Mouse (Mus musculus) cerebellum, adult 2 months (tissue): Measurements from ENCODE around the gene Tmem223.

Source experiments
- CTCF ChIP-seq: fragments of 200-500 bp; IDR thresholded peaks from 2 replicates; pipeline ENCODE4 v1.5.1; 2011; ENCODE audit warnings: low read depth, mild to moderate bottlenecking, control low read depth, low read length, moderate library complexity, borderline replicate concordance; ENCODE audit not compliant: insufficient read depth
- POLR2A ChIP-seq: fragments of 200-500 bp; IDR thresholded peaks from 2 replicates; pipeline ENCODE4 v1.6.1; 2011; ENCODE audit warnings: low read length, control low read depth, borderline replicate concordance; ENCODE audit not compliant: insufficient read depth

GRCm38 (mm10) chr19:8740603-8741002 is 30.2 kb upstream of the Tmem223 start, which contains the start of gene 1700092M07Rik:
- TF ChIP-seq POLR2A (no peak), CTCF (no peak)
